Mouse (Mus musculus): Measurements from ENCODE around the gene Art1.

DNA sequence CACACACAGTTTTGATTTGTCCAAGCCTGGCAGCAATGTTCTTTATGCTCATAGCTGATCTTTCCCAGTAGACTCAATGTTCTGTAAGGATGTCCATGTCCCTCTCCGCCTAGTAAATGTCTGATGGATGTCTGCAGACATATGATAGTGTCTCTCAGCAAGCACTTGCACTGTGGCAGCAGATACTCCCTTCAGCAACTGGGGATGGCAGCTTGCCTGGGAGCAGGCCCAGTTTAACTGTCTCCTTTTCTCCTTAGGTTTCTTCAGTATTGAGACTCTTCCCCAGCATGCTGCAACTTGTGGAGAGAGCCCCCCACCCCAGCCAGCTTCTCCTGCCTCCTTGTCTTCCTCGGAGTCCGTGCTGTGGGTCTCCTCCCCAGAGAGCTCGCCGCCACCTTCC lies 19.8 kb upstream of the Art1 start:
- TF ChIP-seq CTCF (IDR thresholded peaks at IDR 0.05; ENCODE audit: control insufficient read depth, insufficient read depth, insufficient replicate concordance, low read depth, low read length): no peak
- TF ChIP-seq POLR2A (IDR thresholded peaks at IDR 0.05; ENCODE audit: control insufficient read depth, low read depth, low read length): no peak

Data from testis, adult 2 months (tissue).